Mouse (Mus musculus): ENCODE measurements at regions not wholly inside any gene's neighbourhood (a gene's known extent, or its start where the extent isn't known, plus 50 kb on each side); places are given as distances from the start of the nearest gene placed in this dataset.
"Not testable (repeated sequence)": the region's sequence is repeated elsewhere in the genome, so short reads cannot be mapped to it uniquely, and the experiment has no call there.

GRCm38 (mm10) chr1:83970641-83971285, 393.2 kb downstream of the Pid1 start:
- no peak for ATAC-seq (replicated peaks; ENCODE audit: insufficient number of reproducible peaks, low FRiP score, low TSS enrichment, low read depth)
- no peaks in the 10 kb centered on the region for H3K36me3 ChIP-seq (replicated peaks; ENCODE audit: control insufficient read depth, insufficient read depth, low read depth, low read length)
- no peaks in the 10 kb centered on the region for H3K9me3 ChIP-seq (replicated peaks; ENCODE audit: control insufficient read depth, low read length)
- no peak overlapping the region for H3K27ac ChIP-seq (replicated peaks; ENCODE audit: low read depth, low read length)
- H3K9ac ChIP-seq (replicated peaks; ENCODE audit: low read length): no peak overlapping the region
- WGBS: 59% methylated on average over 8 of the region's 8 CpGs
- no peak for DNase-seq (ENCODE audit: low spot score)
- H3K4me3 ChIP-seq (ENCODE audit: low read depth, low read length): no peak overlapping the region
- H3K4me2 ChIP-seq (ENCODE audit: low read depth, low read length): no peak overlapping the region
- no peaks in the 10 kb centered on the region for H3K4me1 ChIP-seq (ENCODE audit: control insufficient read depth, insufficient read depth, low read length)
- no peaks in the 10 kb centered on the region for H3K27me3 ChIP-seq (ENCODE audit: control insufficient read depth, insufficient read depth, low read length)

GRCm38 (mm10) chr1:83964631-83965030, 399.3 kb downstream of the Pid1 start:
- not testable (repeated sequence) for H3K4me2 ChIP-seq (ENCODE audit: low read depth, low read length); H3K27me3 ChIP-seq (ENCODE audit: control insufficient read depth, insufficient read depth, low read length); H3K4me3 ChIP-seq (ENCODE audit: low read depth, low read length); H3K27ac ChIP-seq (replicated peaks; ENCODE audit: low read depth, low read length); H3K9me3 ChIP-seq (replicated peaks; ENCODE audit: control insufficient read depth, low read length); H3K9ac ChIP-seq (replicated peaks; ENCODE audit: low read length); H3K36me3 ChIP-seq (replicated peaks; ENCODE audit: control insufficient read depth, insufficient read depth, low read depth, low read length); ATAC-seq (replicated peaks; ENCODE audit: insufficient number of reproducible peaks, low FRiP score, low TSS enrichment, low read depth); DNase-seq (ENCODE audit: low spot score); H3K4me1 ChIP-seq (ENCODE audit: control insufficient read depth, insufficient read depth, low read length)

- ATAC-seq (replicated peaks; ENCODE audit: insufficient number of reproducible peaks, low FRiP score, low TSS enrichment, low read depth) (no peak), DNase-seq (ENCODE audit: low spot score) (no peak)
- Histone ChIP-seq H3K27me3 (ENCODE audit: control insufficient read depth, insufficient read depth, low read length) (no peaks in the 10 kb centered on the region), H3K4me2 (ENCODE audit: low read depth, low read length) (no peak overlapping the region), H3K36me3 (replicated peaks; ENCODE audit: control insufficient read depth, insufficient read depth, low read depth, low read length) (no peaks in the 10 kb centered on the region), H3K9ac (replicated peaks; ENCODE audit: low read length) (no peak overlapping the region), H3K4me1 (ENCODE audit: control insufficient read depth, insufficient read depth, low read length) (no peaks in the 10 kb centered on the region), H3K27ac (replicated peaks; ENCODE audit: low read depth, low read length) (no peak overlapping the region), H3K9me3 (replicated peaks; ENCODE audit: control insufficient read depth, low read length) (no peaks in the 10 kb centered on the region), H3K4me3 (ENCODE audit: low read depth, low read length) (no peak overlapping the region)
- whole genome bisulfite sequencing: 90% methylated on average over 2 of the region's 2 CpGs
Measured at GRCm38 (mm10) chr1:83961761-83962160, 402.2 kb downstream of the Pid1 start.

GRCm38 (mm10) chr1:83959756-83960155, 404.2 kb downstream of the Pid1 start:
- ATAC-seq (replicated peaks; ENCODE audit: insufficient number of reproducible peaks, low FRiP score, low TSS enrichment, low read depth): no peak
- no peak overlapping the region for H3K9ac ChIP-seq (replicated peaks; ENCODE audit: low read length)

GRCm38 (mm10) chr1:83922900-83923299, 441.1 kb downstream of the Pid1 start:
- Histone ChIP-seq H3K4me3 (ENCODE audit: low read depth, low read length) (no peak overlapping the region), H3K4me1 (ENCODE audit: control insufficient read depth, insufficient read depth, low read length) (no peaks in the 10 kb centered on the region), H3K9ac (replicated peaks; ENCODE audit: low read length) (no peak overlapping the region), H3K27me3 (ENCODE audit: control insufficient read depth, insufficient read depth, low read length) (no peaks in the 10 kb centered on the region), H3K9me3 (replicated peaks; ENCODE audit: control insufficient read depth, low read length) (no peaks in the 10 kb centered on the region), H3K27ac (replicated peaks; ENCODE audit: low read depth, low read length) (no peak overlapping the region), H3K36me3 (replicated peaks; ENCODE audit: control insufficient read depth, insufficient read depth, low read depth, low read length) (no peaks in the 10 kb centered on the region), H3K4me2 (ENCODE audit: low read depth, low read length) (no peak overlapping the region)
- no peak for DNase-seq (ENCODE audit: low spot score)
- 88% methylated on average over 2 of the region's 2 CpGs for WGBS
- ATAC-seq (replicated peaks; ENCODE audit: insufficient number of reproducible peaks, low FRiP score, low TSS enrichment, low read depth): no peak

More at GRCm38 (mm10) chr1:83959756-83960155, 404.2 kb downstream of the Pid1 start:
- H3K9me3 ChIP-seq (replicated peaks; ENCODE audit: control insufficient read depth, low read length): no peaks in the 10 kb centered on the region
- H3K4me2 ChIP-seq (ENCODE audit: low read depth, low read length): no peak overlapping the region
- no peaks in the 10 kb centered on the region for H3K36me3 ChIP-seq (replicated peaks; ENCODE audit: control insufficient read depth, insufficient read depth, low read depth, low read length)
- H3K27ac ChIP-seq (replicated peaks; ENCODE audit: low read depth, low read length): no peak overlapping the region
- H3K4me1 ChIP-seq (ENCODE audit: control insufficient read depth, insufficient read depth, low read length): no peaks in the 10 kb centered on the region
- WGBS: 87% methylated on average over 4 of the region's 4 CpGs
- no peak overlapping the region for H3K4me3 ChIP-seq (ENCODE audit: low read depth, low read length)
- no peaks in the 10 kb centered on the region for H3K27me3 ChIP-seq (ENCODE audit: control insufficient read depth, insufficient read depth, low read length)
- no peak for DNase-seq (ENCODE audit: low spot score)

GRCm38 (mm10) chr1:83915454-83915853, 448.5 kb downstream of the Pid1 start:
- Histone ChIP-seq H3K36me3 (replicated peaks; ENCODE audit: control insufficient read depth, insufficient read depth, low read depth, low read length) (no peaks in the 10 kb centered on the region), H3K27me3 (ENCODE audit: control insufficient read depth, insufficient read depth, low read length) (no peaks in the 10 kb centered on the region), H3K4me2 (ENCODE audit: low read depth, low read length) (no peak overlapping the region), H3K4me1 (ENCODE audit: control insufficient read depth, insufficient read depth, low read length) (no peaks in the 10 kb centered on the region), H3K9me3 (replicated peaks; ENCODE audit: control insufficient read depth, low read length) (no peaks in the 10 kb centered on the region), H3K9ac (replicated peaks; ENCODE audit: low read length) (no peak overlapping the region), H3K4me3 (ENCODE audit: low read depth, low read length) (no peak overlapping the region), H3K27ac (replicated peaks; ENCODE audit: low read depth, low read length) (no peak overlapping the region)
- WGBS: 96% methylated on average over 5 of the region's 5 CpGs
- DNase-seq (ENCODE audit: low spot score) (no peak), ATAC-seq (replicated peaks; ENCODE audit: insufficient number of reproducible peaks, low FRiP score, low TSS enrichment, low read depth) (no peak)

- no peaks in the 10 kb centered on the region for H3K27me3 ChIP-seq (ENCODE audit: control insufficient read depth, insufficient read depth, low read length)
- H3K9ac ChIP-seq (replicated peaks; ENCODE audit: low read length): no peak overlapping the region
Measured at GRCm38 (mm10) chr1:83907347-83907746, 456.6 kb downstream of the Pid1 start.

GRCm38 (mm10) chr1:83906906-83907305, 457.1 kb downstream of the Pid1 start:
- no peaks in the 10 kb centered on the region for H3K27me3 ChIP-seq (ENCODE audit: control insufficient read depth, insufficient read depth, low read length)
- H3K9me3 ChIP-seq (replicated peaks; ENCODE audit: control insufficient read depth, low read length): no peaks in the 10 kb centered on the region
- ATAC-seq (replicated peaks; ENCODE audit: insufficient number of reproducible peaks, low FRiP score, low TSS enrichment, low read depth) (no peak), DNase-seq (ENCODE audit: low spot score) (no peak)
- no peak overlapping the region for H3K4me2 ChIP-seq (ENCODE audit: low read depth, low read length)
- H3K27ac ChIP-seq (replicated peaks; ENCODE audit: low read depth, low read length): no peak overlapping the region
- no peaks in the 10 kb centered on the region for H3K36me3 ChIP-seq (replicated peaks; ENCODE audit: control insufficient read depth, insufficient read depth, low read depth, low read length)
- no peak overlapping the region for H3K9ac ChIP-seq (replicated peaks; ENCODE audit: low read length)
- no peak overlapping the region for H3K4me3 ChIP-seq (ENCODE audit: low read depth, low read length)
- H3K4me1 ChIP-seq (ENCODE audit: control insufficient read depth, insufficient read depth, low read length): no peaks in the 10 kb centered on the region

More at GRCm38 (mm10) chr1:83907347-83907746, 456.6 kb downstream of the Pid1 start:
- Histone ChIP-seq H3K27ac (replicated peaks; ENCODE audit: low read depth, low read length) (no peak overlapping the region), H3K4me3 (ENCODE audit: low read depth, low read length) (no peak overlapping the region), H3K4me1 (ENCODE audit: control insufficient read depth, insufficient read depth, low read length) (no peaks in the 10 kb centered on the region), H3K36me3 (replicated peaks; ENCODE audit: control insufficient read depth, insufficient read depth, low read depth, low read length) (no peaks in the 10 kb centered on the region), H3K9me3 (replicated peaks; ENCODE audit: control insufficient read depth, low read length) (no peaks in the 10 kb centered on the region), H3K4me2 (ENCODE audit: low read depth, low read length) (no peak overlapping the region)
- ATAC-seq (replicated peaks; ENCODE audit: insufficient number of reproducible peaks, low FRiP score, low TSS enrichment, low read depth) (no peak), DNase-seq (ENCODE audit: low spot score) (no peak)
- WGBS: 57% methylated on average over 3 of the region's 3 CpGs
